Mouse (Mus musculus) thymus, adult 2 months (tissue): ENCODE data around the gene Cradd.

ENCODE experiments used
- CTCF ChIP-seq: fragments of 200-500 bp; IDR thresholded peaks from 2 replicates; pipeline ENCODE4 v1.5.1; 2012; ENCODE audit warnings: mild to moderate bottlenecking, control low read depth, low read length, moderate library complexity, borderline replicate concordance; ENCODE audit not compliant: control insufficient read depth, poor library complexity, insufficient read depth; ENCODE audit errors: extremely low read depth
- POLR2A ChIP-seq: fragments of 200-500 bp; IDR thresholded peaks from 2 replicates; pipeline ENCODE4 v1.6.1; 2012; ENCODE audit warnings: mild to moderate bottlenecking, low read length, control low read depth, moderate library complexity; ENCODE audit not compliant: control insufficient read depth, poor library complexity, insufficient read depth; ENCODE audit errors: extremely low read depth

GRCm38 (mm10) chr10:95302211-95303163, 21.4 kb downstream of the Cradd start:
- TF ChIP-seq CTCF (no peak), POLR2A (no peak)
